Mouse (Mus musculus): ENCODE results near the gene Med28.

Gene Med28

GRCm38 (mm10) chr5:45512908-45513307, 7.1 kb upstream of the Med28 start:
- no peak for DNase-seq (ENCODE audit: low read depth, low spot score)

- DNase-seq (ENCODE audit: low read depth, low spot score): no peak
Observed at GRCm38 (mm10) chr5:45513511-45513910, 6.5 kb upstream of the Med28 start.

GRCm38 (mm10) chr5:45514599-45514998, 5.4 kb upstream of the Med28 start:
- no peak for DNase-seq (ENCODE audit: low read depth, low spot score)

GRCm38 (mm10) chr5:45515151-45515743, 4.8 kb upstream of the Med28 start:
- no peak for DNase-seq (ENCODE audit: low read depth, low spot score)

- no peak for DNase-seq (ENCODE audit: low read depth, low spot score)
Observed at GRCm38 (mm10) chr5:45520809-45521110, 731 bp downstream of the Med28 start.

GRCm38 (mm10) chr5:45521601-45522000, 1.6 kb downstream of the Med28 start:
- DNase-seq (ENCODE audit: low read depth, low spot score): no peak

- DNase-seq (ENCODE audit: low read depth, low spot score): no peak
Observed at GRCm38 (mm10) chr5:45525101-45525500, 5.1 kb downstream of the Med28 start.

GRCm38 (mm10) chr5:45526338-45526737, 6.3 kb downstream of the Med28 start:
- DNase-seq (ENCODE audit: low read depth, low spot score): no peak

- DNase-seq (ENCODE audit: low read depth, low spot score): no peak
Observed at GRCm38 (mm10) chr5:45529696-45530095, 9.7 kb downstream of the Med28 start.

- peak; percentile 54 for DNase-seq (ENCODE audit: low read depth, low spot score)
Observed at GRCm38 (mm10) chr5:45534319-45535098, 14.5 kb downstream of the Med28 start.

- DNase-seq (ENCODE audit: low read depth, low spot score): no peak
Observed at GRCm38 (mm10) chr5:45535177-45535576, 15.1 kb downstream of the Med28 start.

- DNase-seq (ENCODE audit: low read depth, low spot score): no peak
Observed at GRCm38 (mm10) chr5:45539502-45539901, 19.5 kb downstream of the Med28 start.

- DNase-seq (ENCODE audit: low read depth, low spot score): no peak
Observed at GRCm38 (mm10) chr5:45543374-45543773, 23.3 kb downstream of the Med28 start.

- DNase-seq (ENCODE audit: low read depth, low spot score): no peak
Observed at GRCm38 (mm10) chr5:45549586-45549985, 29.6 kb downstream of the Med28 start.

- no peak for DNase-seq (ENCODE audit: low read depth, low spot score)
Observed at GRCm38 (mm10) chr5:45564054-45564453, 44.0 kb downstream of the Med28 start.

GRCm38 (mm10) chr5:45565829-45566228, 45.8 kb downstream of the Med28 start:
- DNase-seq (ENCODE audit: low read depth, low spot score): no peak

- DNase-seq (ENCODE audit: low read depth, low spot score): no peak
Observed at GRCm38 (mm10) chr5:45572816-45573215, 52.8 kb downstream of the Med28 start.

GRCm38 (mm10) chr5:45576716-45577115, 56.7 kb downstream of the Med28 start:
- DNase-seq (ENCODE audit: low read depth, low spot score): no peak

GRCm38 (mm10) chr5:45577376-45577775, 57.3 kb downstream of the Med28 start:
- DNase-seq (ENCODE audit: low read depth, low spot score): no peak
